Mouse (Mus musculus) G1E (cell line): ENCODE data around the gene Rlbp1. TPM values are rescaled to one million over a fixed set of nuclear protein-coding genes. Genes with fewer than 3 reads are reported as not detected.

ENCODE experiments used
- ATAC-seq: 2 replicates; pipeline ENCODE4 v1.8.0; 2016; ENCODE audit warnings: mild to moderate bottlenecking; ENCODE audit not compliant: insufficient number of reproducible peaks, poor library complexity, low FRiP score, severe bottlenecking; ENCODE audit errors: extremely low read depth
- DNase-seq: peaks from one replicate; pipeline ENCODE4 v3.0.0; 2012; ENCODE audit warnings: low spot score
- H3K27me3 ChIP-seq: 2 replicates; pipeline ENCODE4 v1.6.1; 2012; ENCODE audit warnings: mild to moderate bottlenecking, low read length, inconsistent platforms; ENCODE audit not compliant: insufficient read depth
- H3K36me3 ChIP-seq: replicated peaks from 2 replicates; pipeline ENCODE3; 2012; ENCODE audit warnings: mild to moderate bottlenecking, inconsistent platforms
- H3K4me1 ChIP-seq: 2 replicates; pipeline ENCODE4 v1.6.1; 2012; ENCODE audit warnings: low read depth, low read length, inconsistent platforms, mixed read lengths; ENCODE audit not compliant: insufficient read depth
- H3K4me3 ChIP-seq: 2 replicates; pipeline ENCODE4 v1.5.1; 2012; ENCODE audit warnings: low read depth, mild to moderate bottlenecking, inconsistent platforms, low read length, moderate library complexity, mixed read lengths
- H3K9me3 ChIP-seq: replicated peaks from 2 replicates; pipeline ENCODE4 v1.6.1; 2012; ENCODE audit warnings: inconsistent platforms
- CTCF ChIP-seq: IDR thresholded peaks from 2 replicates; pipeline ENCODE4 v1.5.1; 2012; ENCODE audit warnings: low read depth, low read length, inconsistent platforms, mixed read lengths
- GATA1 ChIP-seq: IDR thresholded peaks from 2 replicates; pipeline ENCODE4 v1.6.1; 2012; ENCODE audit warnings: borderline replicate concordance, low read length, inconsistent platforms, mixed read lengths
- GATA2 ChIP-seq: IDR thresholded peaks from 2 replicates; pipeline ENCODE4 v1.6.1; 2012; ENCODE audit warnings: low read depth, low read length, inconsistent platforms, borderline replicate concordance
- POLR2AphosphoS5 ChIP-seq: IDR thresholded peaks from 2 replicates; pipeline ENCODE4 v1.6.1; 2012; ENCODE audit warnings: low read depth, low read length, inconsistent platforms; ENCODE audit not compliant: insufficient replicate concordance
- TAL1 ChIP-seq: conservative IDR thresholded peaks from 2 replicates; pipeline ENCODE4 v1.6.1; 2012; ENCODE audit warnings: low read depth, low read length, inconsistent platforms, mixed read lengths
- polyA plus RNA-seq: library from polyadenylated mRNA; stranded (reverse); fragments of >175 nt; gene quantifications from 2 replicates; pipeline ENCODE4 v1.2.3, GENCODE M21; 2012
- total RNA-seq, 2 experiments: library from RNA; stranded (forward) in 1 of 2; stranded (reverse) in 1 of 2; fragments of 200-1000 nt in 1 of 2; fragments of >200 nt in 1 of 2; fragmentation: Nextera tagmentation in 1 of 2; gene quantifications; 2 replicates each; pipeline ENCODE4 v1.2.3; 2014 to 2017

Gene Rlbp1
- total RNA-seq (2014; fragmentation: Nextera tagmentation) (not detected in 2 replicates), total RNA-seq (2017) (not detected in 2 replicates), polyA plus RNA-seq (not detected in 2 replicates)

DNA sequence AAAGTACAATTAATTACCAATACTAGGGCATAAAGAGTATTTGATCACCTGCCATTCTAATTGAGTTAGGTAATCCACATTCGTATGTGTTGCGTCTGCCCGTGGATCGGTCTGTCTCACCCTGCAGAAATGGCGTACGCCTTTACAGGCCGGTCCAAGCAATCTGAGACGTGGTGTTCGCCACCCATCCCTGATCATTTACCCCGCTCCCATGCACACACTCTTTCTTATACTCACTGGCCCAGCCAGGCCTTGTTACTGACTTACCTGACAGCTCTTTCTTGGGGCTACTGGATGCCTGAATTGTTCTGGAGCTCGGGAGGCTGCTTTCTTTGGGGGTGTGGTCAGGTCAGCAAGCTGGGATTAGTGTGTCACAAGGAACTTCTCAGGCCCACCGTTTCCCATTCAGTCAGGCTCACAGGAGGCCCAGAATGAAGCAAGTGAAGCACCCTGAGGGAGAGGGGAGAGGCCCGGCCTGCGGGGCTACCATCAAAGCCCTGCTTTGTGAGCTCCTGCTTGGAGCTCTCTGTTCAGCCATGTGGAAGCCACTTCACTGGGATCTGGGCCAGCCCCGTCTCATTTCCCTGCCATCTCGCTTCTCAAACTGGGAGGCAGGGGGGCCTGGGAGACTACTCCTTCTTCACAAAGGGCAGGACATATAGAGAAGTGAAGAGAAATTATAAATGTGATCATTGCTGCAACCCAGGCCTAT, at the start of gene Rlbp1:
Gene Rlbp1, minus strand, starts transcription at position 627 of the 712 bp plus-strand sequence.
- Histone ChIP-seq H3K4me3 (no peak within 1 kb of the TSS), H3K9me3 (no peaks in the 10 kb centered on the region), H3K27me3 (peaks cover 55% of the 10 kb centered on the region), H3K4me1 (peaks cover 6% of the 10 kb centered on the region), H3K36me3 (no peaks in the 10 kb centered on the region)
- ATAC-seq = no peak
- DNase-seq = no peak
- TF ChIP-seq GATA1 (no peak), CTCF (no peak), TAL1 (no peak), POLR2AphosphoS5 (no peak), GATA2 (no peak)

- Histone ChIP-seq H3K27me3 (no peaks in the 10 kb centered on the region), H3K4me1 (no peaks in the 10 kb centered on the region), H3K36me3 (peaks cover 83% of the 10 kb centered on the region), H3K9me3 (no peaks in the 10 kb centered on the region), H3K4me3 (no peak overlapping the region)
- DNase-seq = no peak
- no peak for ATAC-seq
- TF ChIP-seq GATA2 = no peak
- no peak for TF ChIP-seq POLR2AphosphoS5
- no peak for TF ChIP-seq TAL1
- TF ChIP-seq CTCF = no peak
- TF ChIP-seq GATA1 = no peak
Observed at GRCm38 (mm10) chr7:79428243-79428642, 41.4 kb upstream of the Rlbp1 start.

- H3K4me3 ChIP-seq = no peak overlapping the region
- peaks cover 77% of the 10 kb centered on the region for H3K36me3 ChIP-seq
- DNase-seq (no peak), ATAC-seq (no peak)
- TF ChIP-seq CTCF (no peak), POLR2AphosphoS5 (no peak), TAL1 (no peak), GATA1 (no peak), GATA2 (no peak)
- H3K9me3 ChIP-seq = no peaks in the 10 kb centered on the region
- no peaks in the 10 kb centered on the region for H3K27me3 ChIP-seq
- no peaks in the 10 kb centered on the region for H3K4me1 ChIP-seq
Observed at GRCm38 (mm10) chr7:79425804-79426203, 39.0 kb upstream of the Rlbp1 start.

DNA sequence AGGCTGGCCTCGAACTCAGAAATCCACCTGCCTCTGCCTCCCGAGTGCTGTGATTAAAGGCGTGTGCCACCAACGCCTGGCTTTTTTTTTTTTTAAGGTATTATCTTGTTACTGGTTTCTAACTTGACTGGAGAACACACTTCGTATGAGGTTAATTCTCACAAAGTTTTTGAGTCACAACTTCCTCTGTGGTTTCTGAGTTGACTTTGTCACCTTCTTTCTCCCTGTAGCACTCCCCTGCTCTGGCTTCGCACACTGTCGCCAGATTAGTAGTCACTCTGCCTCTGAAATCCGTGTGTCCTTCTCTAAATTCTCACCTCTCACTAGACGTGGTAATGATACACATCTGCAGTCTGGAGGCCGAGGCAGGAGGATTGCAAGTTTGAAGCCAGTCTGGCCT, 36.0 kb upstream of the Rlbp1 start:
- Histone ChIP-seq H3K4me1 (no peaks in the 10 kb centered on the region), H3K27me3 (no peaks in the 10 kb centered on the region), H3K4me3 (no peak overlapping the region), H3K9me3 (no peaks in the 10 kb centered on the region), H3K36me3 (peaks cover 78% of the 10 kb centered on the region)
- DNase-seq (no peak), ATAC-seq (no peak)
- TF ChIP-seq POLR2AphosphoS5 (no peak), CTCF (no peak), TAL1 (no peak), GATA1 (no peak), GATA2 (no peak)

DNA sequence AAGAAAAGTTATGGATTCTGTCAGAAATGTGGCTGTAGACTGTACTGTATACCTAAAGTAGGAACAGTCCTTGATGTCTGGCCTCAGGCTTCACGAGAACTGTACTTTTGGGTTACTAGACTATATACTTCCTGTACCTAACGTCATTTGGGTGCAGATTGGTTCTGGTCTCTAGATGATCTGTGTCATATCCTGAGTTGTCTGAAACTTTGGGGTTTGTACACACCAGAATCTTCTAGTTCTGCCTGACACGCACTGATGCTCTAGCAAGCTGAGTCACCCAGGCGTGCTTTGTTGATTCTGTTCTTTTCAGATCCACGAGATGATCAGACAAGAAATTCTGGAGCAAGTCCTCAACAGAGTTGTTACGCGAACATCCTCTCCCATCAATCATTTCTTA, 33.1 kb upstream of the Rlbp1 start:
- Histone ChIP-seq H3K4me3 (no peak overlapping the region), H3K9me3 (no peaks in the 10 kb centered on the region), H3K4me1 (no peaks in the 10 kb centered on the region), H3K36me3 (peaks cover 76% of the 10 kb centered on the region), H3K27me3 (no peaks in the 10 kb centered on the region)
- TF ChIP-seq GATA1 = no peak
- TF ChIP-seq POLR2AphosphoS5 = no peak
- TF ChIP-seq TAL1 = no peak
- TF ChIP-seq CTCF = no peak
- TF ChIP-seq GATA2 = no peak
- DNase-seq (no peak), ATAC-seq (no peak)

- DNase-seq (no peak), ATAC-seq (no peak)
- H3K4me1 ChIP-seq = no peaks in the 10 kb centered on the region
- no peak for TF ChIP-seq POLR2AphosphoS5
- TF ChIP-seq GATA2 = no peak
- no peak for TF ChIP-seq GATA1
- TF ChIP-seq TAL1 = no peak
- TF ChIP-seq CTCF = no peak
- no peak overlapping the region for H3K4me3 ChIP-seq
- peaks cover 79% of the 10 kb centered on the region for H3K36me3 ChIP-seq
- H3K9me3 ChIP-seq = no peaks in the 10 kb centered on the region
- no peaks in the 10 kb centered on the region for H3K27me3 ChIP-seq
Observed at GRCm38 (mm10) chr7:79414449-79415375, 27.9 kb upstream of the Rlbp1 start.
